ENCODE assay signal across 21 mouse cellular contexts in the genomic region with DNA sequence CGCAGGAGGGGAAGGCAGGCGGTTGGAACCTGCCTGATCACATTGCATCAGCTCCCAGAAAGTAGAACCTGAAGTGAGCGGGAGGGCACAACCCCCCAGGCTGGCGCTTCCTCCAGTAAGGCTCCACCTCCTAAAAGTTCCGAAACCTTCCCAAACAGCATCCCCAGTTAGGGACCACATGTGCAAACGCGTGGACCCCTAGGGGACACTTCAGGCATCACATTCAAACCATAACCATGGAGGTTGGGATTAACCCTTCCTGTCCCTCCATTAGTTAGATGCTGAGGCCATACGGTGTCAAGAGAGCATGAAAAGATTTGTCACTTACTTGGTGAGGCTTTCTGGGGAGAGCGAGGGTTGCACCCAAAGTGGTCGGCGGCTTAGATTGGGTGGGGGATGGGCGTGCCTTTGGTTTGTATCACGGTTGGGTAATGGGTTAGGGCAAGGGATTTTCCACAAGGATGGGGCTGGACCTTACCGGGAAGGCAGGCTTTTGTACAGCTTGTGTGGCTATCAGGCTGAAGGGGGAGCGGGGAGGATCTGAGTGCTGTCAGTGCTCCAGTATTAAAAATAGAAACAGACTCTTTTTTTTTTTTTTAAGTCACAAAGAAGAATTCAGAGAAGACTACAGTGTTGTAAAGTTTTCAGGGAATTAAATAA. TPM values are rescaled to one million over a fixed set of nuclear protein-coding genes. Genes with fewer than 3 reads are reported as not detected.
DNase-seq lines count a peak whose midpoint lies in the region; ATAC-seq and TF ChIP-seq lines count a peak whose summit lies in the region.
"Had no signal": no experiment of that assay in that cellular context is flagged by ENCODE, and none has a peak within 500 bp of the region (broad histone marks: within the 10 kb centered on the region; RNA-seq: fewer than 3 reads in every experiment).

No protein-coding gene starts in this region.

- 61% methylated on average over 15 of the region's 15 CpGs for WGBS in heart, embryonic 13.5 days
- 75% methylated on average over 15 of the region's 15 CpGs for WGBS in lung, embryonic 14.5 days
- 60% methylated on average over 15 of the region's 15 CpGs for WGBS in heart, postnatal 0 days

- no peak for TF ChIP-seq EP300 in heart, postnatal 0 days (IDR thresholded peaks at IDR 0.05; ENCODE audit: low read depth)

- peak overlapping the region; percentile 52; the same call in 1 of the 2 replicates for H3K9ac ChIP-seq in heart, embryonic 13.5 days
- no peak overlapping the region for H3K9ac ChIP-seq in lung, embryonic 14.5 days
- H3K9ac ChIP-seq in heart, postnatal 0 days (replicated peaks; ENCODE audit: low read depth, low read length): no peak overlapping the region
- H3K9ac ChIP-seq: embryonic facial prominence, embryonic 15.5 days; limb, embryonic 13.5 days; liver, embryonic 15.5 days had no signal

- peaks cover 20% of the 10 kb centered on the region for H3K4me1 ChIP-seq in heart, embryonic 13.5 days
- no peaks in the 10 kb centered on the region for H3K4me1 ChIP-seq in lung, embryonic 14.5 days (ENCODE audit: insufficient read depth)
- 0 out of 2 replicates have a peak, but pooled peaks cover 6% of the 10 kb centered on the region for H3K4me1 ChIP-seq in heart, postnatal 0 days (ENCODE audit: control insufficient read depth, insufficient read depth)
- H3K4me1 ChIP-seq: embryonic facial prominence, embryonic 15.5 days; forebrain, embryonic 10.5 days; liver, embryonic 15.5 days; megakaryocyte, embryonic 14.5 days had no signal

- H3K27me3 ChIP-seq in heart, embryonic 13.5 days (replicated peaks): no peaks in the 10 kb centered on the region
- no peaks in the 10 kb centered on the region for H3K27me3 ChIP-seq in lung, embryonic 14.5 days (ENCODE audit: insufficient read depth, low read length)
- no peaks in the 10 kb centered on the region for H3K27me3 ChIP-seq in heart, postnatal 0 days (ENCODE audit: control insufficient read depth, insufficient read depth, low read length)
- H3K27me3 ChIP-seq: embryonic facial prominence, embryonic 15.5 days; limb, embryonic 13.5 days; liver, embryonic 15.5 days; megakaryocyte, embryonic 14.5 days had no signal

- peaks cover 10% of the 10 kb centered on the region; the same call in 1 of the 2 replicates for H3K36me3 ChIP-seq in heart, embryonic 13.5 days
- no peaks in the 10 kb centered on the region for H3K36me3 ChIP-seq in lung, embryonic 14.5 days (ENCODE audit: insufficient read depth)
- no peaks in the 10 kb centered on the region; the same call in 1 of the 2 replicates for H3K36me3 ChIP-seq in heart, postnatal 0 days (replicated peaks; ENCODE audit: control insufficient read depth, insufficient read depth, low read length)
- H3K36me3 ChIP-seq: embryonic facial prominence, embryonic 15.5 days; G1E; liver, embryonic 15.5 days had no signal

- no peak for DNase-seq in heart, postnatal 25 days (ENCODE audit: low spot score)
- DNase-seq in lung, embryonic 14.5 days: peak; percentile 19
- DNase-seq in lung, postnatal 14 days: no peak
- peak; percentile 72 for DNase-seq in ES-CJ7 (ENCODE audit: low read depth, low spot score)
- DNase-seq in heart, postnatal 0 days (ENCODE audit: low spot score): peak; percentile 28
- DNase-seq in embryo, embryonic 10 days (ENCODE audit: low spot score): no peak
- DNase-seq: adrenal gland, adult 2 months; B cell, adult 2 months; cerebellum, postnatal 10 days; embryo, embryonic 11 days; gastrocnemius, postnatal 14 days; thymus, adult 18-20 months had no signal

- H3K27ac ChIP-seq in heart, embryonic 13.5 days (replicated peaks): peak overlapping the region; percentile 12; the same call in 1 of the 2 replicates
- no peak overlapping the region for H3K27ac ChIP-seq in lung, embryonic 14.5 days (ENCODE audit: low read depth)
- 0 out of 2 replicates have a peak overlapping the region, but pooled peaks have one; percentile 13 for H3K27ac ChIP-seq in heart, postnatal 0 days (ENCODE audit: low read depth)
- H3K27ac ChIP-seq: embryonic facial prominence, embryonic 15.5 days; forebrain, embryonic 10.5 days; hindbrain, embryonic 10.5 days; limb, embryonic 13.5 days; liver, embryonic 15.5 days had no signal

- H3K9me3 ChIP-seq in heart, embryonic 13.5 days: peaks cover 23% of the 10 kb centered on the region
- peaks cover 5% of the 10 kb centered on the region; the same call in 1 of the 2 replicates for H3K9me3 ChIP-seq in lung, embryonic 14.5 days (ENCODE audit: low read depth, low read length)
- peaks cover 9% of the 10 kb centered on the region; the same call in 1 of the 2 replicates for H3K9me3 ChIP-seq in heart, postnatal 0 days (replicated peaks; ENCODE audit: control insufficient read depth, low read length)
- H3K9me3 ChIP-seq: embryonic facial prominence, embryonic 15.5 days had no signal

- intact Hi-C loops in heart, postnatal 25 days (cut with DNase I): no loop called here

- H3K4me3 ChIP-seq in heart, embryonic 13.5 days: no peak overlapping the region
- no peak overlapping the region for H3K4me3 ChIP-seq in lung, embryonic 14.5 days (ENCODE audit: low read depth, low read length)
- no peak overlapping the region for H3K4me3 ChIP-seq in heart, postnatal 0 days (ENCODE audit: low read depth, low read length)
- H3K4me3 ChIP-seq: embryonic facial prominence, embryonic 15.5 days; forebrain, embryonic 10.5 days; hindbrain, embryonic 10.5 days; limb, embryonic 13.5 days; liver, embryonic 15.5 days; megakaryocyte, embryonic 14.5 days had no signal

- no peak for ATAC-seq in heart, embryonic 13.5 days (ENCODE audit: extremely low read depth, insufficient number of reproducible peaks, low FRiP score, low TSS enrichment)
- no peak for ATAC-seq in lung, embryonic 14.5 days (ENCODE audit: insufficient read depth)
- ATAC-seq in heart, postnatal 0 days (ENCODE audit: insufficient read depth, low read depth): peak; percentile 66; the same call in 1 of the 2 replicates
- ATAC-seq: midbrain, embryonic 16.5 days had no signal

- TF ChIP-seq CTCF in lung, embryonic 14.5 days (IDR thresholded peaks at IDR 0.05; ENCODE audit: low read depth): peak; percentile 40
- TF ChIP-seq CTCF in heart, postnatal 0 days (IDR thresholded peaks at IDR 0.05; ENCODE audit: low read depth): no peak

- peak overlapping the region; percentile 31 for H3K4me2 ChIP-seq in heart, embryonic 13.5 days
- H3K4me2 ChIP-seq in lung, embryonic 14.5 days: no peak overlapping the region
- H3K4me2 ChIP-seq in heart, postnatal 0 days (ENCODE audit: low read depth, low read length): peak overlapping the region; percentile 19; the same call in 1 of the 2 replicates
- H3K4me2 ChIP-seq: embryonic facial prominence, embryonic 15.5 days; limb, embryonic 13.5 days; liver, embryonic 15.5 days had no signal

RNA-seq across cellular contexts. Expression of gene 1500009L16Rik, which starts 16.5 kb away (rescaled TPM):
- polyA plus RNA-seq in heart, embryonic 13.5 days (2015; fragmentation: Nextera tagmentation; extraction: Ambion mirVana): 17.3 and 19.9 TPM in 2 replicates
- 1 to 10 TPM; 4.4 to 6.1 TPM for total RNA-seq in heart, postnatal 25 days (2021)
- 32.1 and 35.3 TPM in 2 replicates for polyA plus RNA-seq in lung, embryonic 14.5 days (2014; fragmentation: Nextera tagmentation; extraction: Ambion mirVana)
- 8.3 and 13.4 TPM in 2 replicates for total RNA-seq in heart, postnatal 0 days (2014; rRNA removed; ENCODE audit: low replicate concordance)
- 13.4 and 13.8 TPM in 2 replicates for polyA plus RNA-seq in heart, postnatal 0 days (2015; fragmentation: Nextera tagmentation; extraction: Ambion mirVana)
- polyA plus RNA-seq: G1E had no signal

Comparison
In these comparisons a context has a peak if more than half of its experiments do, and no peak if none do; other contexts are left out.
1. DNase-seq: peak in lung, embryonic 14.5 days (single experiment), ES-CJ7 (single experiment) and heart, postnatal 0 days (single experiment); none in heart, postnatal 25 days (single experiment), lung, postnatal 14 days (single experiment) and embryo, embryonic 10 days (single experiment).